Mouse (Mus musculus) G1E-ER4 (cell line): Measurements from ENCODE around the gene Tsks. TPM values are rescaled to one million over a fixed set of nuclear protein-coding genes. Genes with fewer than 3 reads are reported as not detected.

Experiments used
- GATA1 ChIP-seq: IDR thresholded peaks from one replicate; pipeline ENCODE4 v1.8.0; 2012; ENCODE audit warnings: low read length, inconsistent platforms
- polyA plus RNA-seq: library from polyadenylated mRNA; stranded (reverse); fragments of >175 nt; gene quantifications from 2 replicates; pipeline ENCODE4 v1.2.3, GENCODE M21; 2012

Tsks gene
- polyA plus RNA-seq, 1 experiment, result 0.16 TPM

DNA sequence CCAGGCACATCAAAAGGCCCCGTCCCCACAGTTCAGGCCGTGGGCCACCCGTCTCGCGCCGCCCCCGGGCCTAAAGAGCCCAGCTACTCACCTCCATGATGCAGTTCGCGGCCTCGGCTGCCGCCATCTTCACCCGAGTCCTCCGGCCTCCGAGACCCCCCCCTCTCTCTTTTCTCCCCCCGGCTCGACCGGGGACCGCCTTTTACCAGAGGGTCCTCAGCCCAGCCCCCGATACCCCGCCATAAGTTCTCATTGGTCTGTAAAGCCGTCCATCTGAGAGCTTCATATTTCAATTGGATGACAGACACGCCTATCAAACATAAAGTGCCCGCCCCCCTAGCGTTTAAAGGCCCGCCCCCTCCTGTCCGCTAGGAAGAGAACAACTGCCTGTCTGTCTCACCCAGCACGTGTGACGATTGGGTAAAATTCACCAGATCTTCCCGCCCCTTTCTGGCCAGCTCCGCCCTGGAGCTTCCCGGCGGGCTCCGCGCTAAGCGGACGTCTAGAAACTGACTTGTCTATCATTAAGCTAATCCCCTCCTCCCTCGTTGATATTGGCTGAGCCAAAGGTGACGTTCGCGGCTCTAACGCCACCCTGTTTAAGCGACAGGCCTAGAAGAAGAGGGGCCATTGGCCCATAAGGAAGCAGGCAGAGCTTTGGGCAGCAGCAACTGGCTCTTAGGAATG, 43.3 kb downstream of the Tsks start, which contains the start of gene Prmt1:
Gene Prmt1, minus strand, starts transcription at position 377 of the 687 bp plus-strand sequence.
- TF ChIP-seq GATA1, result no peak

DNA sequence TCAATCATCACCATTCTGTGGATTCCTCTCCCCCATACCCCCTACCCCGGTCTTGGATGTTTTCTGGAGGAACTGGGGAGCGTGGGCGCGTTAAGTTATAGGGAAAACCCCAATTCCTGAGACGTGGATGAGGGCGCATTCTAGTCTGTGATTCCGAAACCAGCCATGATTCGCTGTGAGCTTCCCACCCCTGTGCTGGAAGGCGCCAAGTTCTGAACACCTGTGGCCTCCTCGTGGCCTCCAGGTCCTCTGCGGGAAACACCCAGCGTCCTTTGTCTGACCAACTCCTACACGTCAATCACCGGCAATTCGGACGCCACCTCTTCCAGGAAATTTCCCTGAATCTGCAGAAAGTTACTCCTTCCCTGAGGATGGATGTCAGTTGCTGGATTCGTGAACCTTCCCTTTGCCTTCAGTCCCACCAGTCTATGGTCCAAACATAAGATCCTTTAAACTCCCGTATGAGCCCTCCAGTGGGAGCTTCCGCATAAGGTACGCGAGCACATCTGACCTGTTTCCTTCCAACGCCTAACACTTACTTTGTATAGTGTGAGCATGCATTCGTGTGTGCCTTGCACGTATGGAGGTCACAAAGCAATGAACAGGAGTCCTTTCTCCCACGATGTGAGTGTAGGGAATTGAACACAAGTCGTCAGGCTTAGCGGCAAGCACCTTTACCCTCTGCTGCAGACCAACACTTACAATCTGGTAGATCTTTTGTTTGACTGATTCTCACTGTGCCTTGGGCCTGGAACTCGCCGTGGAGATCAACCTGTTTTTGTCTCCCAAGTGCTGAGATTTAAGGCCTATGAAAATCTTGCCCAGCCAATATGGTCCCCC, 44.1 kb downstream of the Tsks start:
- TF ChIP-seq GATA1, result no peak

DNA sequence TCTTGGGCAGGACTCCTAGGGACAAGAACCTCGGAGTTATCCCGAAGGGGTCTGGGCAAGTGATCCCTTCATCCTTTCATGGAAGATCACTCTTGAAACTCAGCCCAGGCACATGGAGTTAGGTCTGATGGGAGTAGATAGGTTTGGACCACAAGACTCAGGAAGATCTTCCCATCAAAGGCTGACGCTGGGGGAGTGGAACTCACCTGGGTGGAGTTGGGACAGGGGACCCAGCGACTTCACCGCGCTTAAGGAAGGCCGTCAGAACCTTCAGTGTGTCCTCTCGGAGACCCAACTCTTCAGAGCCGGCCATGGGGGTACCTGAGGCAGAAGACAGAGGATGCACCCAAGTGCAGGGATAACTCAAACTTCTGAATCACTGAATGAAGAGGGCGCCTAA, 53.7 kb downstream of the Tsks start:
- no peak for TF ChIP-seq GATA1

DNA sequence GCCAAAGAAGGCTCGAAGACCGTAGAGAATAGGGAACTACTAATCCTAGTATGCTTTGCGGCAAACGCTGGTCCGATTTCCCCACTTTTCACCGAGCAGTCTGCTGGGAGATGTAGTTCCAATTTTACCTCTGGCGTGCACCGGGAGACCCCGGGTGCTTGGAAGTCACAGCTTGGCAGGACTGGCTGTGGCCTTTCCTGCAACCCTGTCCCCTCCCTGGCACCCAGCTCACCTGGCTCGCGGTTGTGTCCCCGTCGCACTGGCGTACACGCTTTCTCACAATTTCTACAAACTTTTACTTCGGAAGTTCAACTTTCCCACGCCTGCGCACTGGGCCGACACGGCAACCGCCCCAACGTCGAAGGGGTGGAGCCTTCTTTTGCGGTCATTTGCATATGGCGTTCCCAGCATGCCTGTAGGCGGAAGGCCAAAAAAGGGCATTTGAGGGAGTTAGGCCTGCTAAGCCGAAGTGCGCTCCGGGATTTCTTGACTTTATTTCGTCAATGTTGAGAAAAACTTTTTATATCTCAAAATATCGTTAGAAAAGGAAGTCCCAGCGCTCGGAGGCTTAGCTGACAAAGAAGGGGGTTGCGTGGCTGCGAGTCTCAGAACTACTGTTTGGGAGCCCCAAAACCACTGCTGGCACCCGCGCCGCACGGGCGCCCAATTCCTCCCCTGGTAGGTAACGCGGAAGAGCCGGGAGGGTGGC, 54.4 kb downstream of the Tsks start, which contains the start of gene Irf3:
Gene Irf3, plus strand, starts transcription at position 418 of the 709 bp plus-strand sequence.
- no peak for TF ChIP-seq GATA1

DNA sequence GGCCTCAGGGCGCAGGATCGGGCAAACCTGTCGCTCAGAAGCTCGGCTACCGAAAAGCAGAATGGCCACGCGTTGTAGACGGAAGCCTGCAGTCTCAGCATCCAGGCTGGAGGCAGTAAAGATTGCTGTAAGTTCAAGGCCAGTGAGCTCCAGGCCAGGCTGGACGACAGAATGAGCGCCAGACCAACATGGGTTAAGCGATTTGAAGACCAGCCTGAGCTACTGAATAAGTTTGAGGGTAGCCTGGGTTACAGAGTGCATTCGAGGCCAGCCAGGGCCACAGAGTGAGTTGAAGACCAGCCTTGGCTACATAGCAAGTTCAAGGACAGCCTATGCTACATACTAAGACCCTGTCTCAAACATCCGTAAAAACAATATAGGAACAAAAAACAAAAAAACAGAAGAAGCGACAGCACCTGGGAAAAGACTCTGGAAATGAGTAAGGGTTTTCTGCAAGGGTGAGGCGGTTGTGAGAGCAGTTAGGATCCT, 55.0 kb downstream of the Tsks start:
- no peak for TF ChIP-seq GATA1

DNA sequence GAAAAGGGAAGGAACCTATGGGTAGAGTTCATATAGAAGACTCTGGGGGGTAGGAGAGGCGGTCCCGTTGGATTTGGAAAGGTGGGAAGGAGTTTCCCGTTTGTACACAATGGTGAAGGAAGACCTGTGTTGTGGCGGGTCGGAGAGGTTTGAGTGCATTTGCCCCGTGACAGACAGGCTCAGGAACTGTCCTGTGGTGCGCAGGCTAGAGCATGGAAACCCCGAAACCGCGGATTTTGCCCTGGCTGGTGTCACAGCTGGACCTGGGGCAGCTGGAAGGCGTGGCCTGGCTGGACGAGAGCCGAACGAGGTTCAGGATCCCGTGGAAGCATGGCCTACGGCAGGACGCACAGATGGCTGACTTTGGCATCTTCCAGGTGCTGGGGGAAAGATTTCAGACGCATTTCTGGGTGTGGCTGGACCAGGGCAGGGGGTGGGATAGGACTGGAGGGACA, 55.5 kb downstream of the Tsks start, which contains the start of gene Bcl2l12:
Gene Bcl2l12, minus strand, starts transcription at position 212 of the 455 bp plus-strand sequence.
- TF ChIP-seq GATA1, result no peak

DNA sequence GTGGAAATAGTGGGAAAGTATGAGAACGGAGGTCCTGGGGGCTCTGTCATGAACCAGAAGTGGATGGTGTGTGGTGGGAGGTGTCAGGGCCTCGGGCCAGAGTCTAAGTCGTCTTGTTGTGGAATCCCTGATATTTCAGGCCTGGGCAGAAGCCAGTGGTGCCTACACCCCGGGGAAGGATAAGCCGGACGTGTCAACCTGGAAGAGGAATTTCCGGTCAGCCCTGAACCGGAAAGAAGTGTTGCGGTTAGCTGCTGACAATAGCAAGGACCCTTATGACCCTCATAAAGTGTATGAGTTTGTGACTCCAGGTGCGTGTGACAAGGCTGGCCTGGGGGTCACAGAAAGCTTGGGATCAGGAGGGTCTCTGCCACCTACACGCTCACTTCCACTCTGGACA, 56.7 kb downstream of the Tsks start:
- no peak for TF ChIP-seq GATA1

DNA sequence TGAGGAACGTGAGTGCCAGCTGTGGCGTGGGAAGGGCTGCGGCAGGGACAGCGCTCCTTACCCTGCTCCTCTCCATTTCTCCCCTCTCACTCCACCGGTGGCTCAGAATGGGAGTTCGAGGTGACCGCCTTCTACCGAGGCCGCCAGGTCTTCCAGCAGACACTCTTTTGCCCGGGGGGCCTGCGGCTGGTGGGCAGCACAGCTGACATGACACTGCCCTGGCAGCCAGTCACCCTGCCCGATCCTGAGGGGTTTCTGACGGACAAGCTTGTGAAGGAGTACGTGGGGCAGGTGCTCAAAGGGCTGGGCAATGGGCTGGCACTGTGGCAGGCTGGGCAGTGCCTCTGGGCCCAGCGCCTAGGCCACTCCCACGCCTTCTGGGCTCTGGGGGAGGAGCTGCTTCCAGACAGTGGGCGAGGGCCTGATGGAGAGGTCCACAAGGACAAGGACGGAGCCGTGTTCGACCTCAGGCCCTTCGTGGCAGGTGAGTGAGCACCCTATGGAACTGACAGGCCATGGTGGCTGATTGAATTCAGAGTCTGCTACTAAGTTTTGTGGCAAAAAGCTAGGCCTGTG, 57.6 kb downstream of the Tsks start:
- TF ChIP-seq GATA1, result no peak

DNA sequence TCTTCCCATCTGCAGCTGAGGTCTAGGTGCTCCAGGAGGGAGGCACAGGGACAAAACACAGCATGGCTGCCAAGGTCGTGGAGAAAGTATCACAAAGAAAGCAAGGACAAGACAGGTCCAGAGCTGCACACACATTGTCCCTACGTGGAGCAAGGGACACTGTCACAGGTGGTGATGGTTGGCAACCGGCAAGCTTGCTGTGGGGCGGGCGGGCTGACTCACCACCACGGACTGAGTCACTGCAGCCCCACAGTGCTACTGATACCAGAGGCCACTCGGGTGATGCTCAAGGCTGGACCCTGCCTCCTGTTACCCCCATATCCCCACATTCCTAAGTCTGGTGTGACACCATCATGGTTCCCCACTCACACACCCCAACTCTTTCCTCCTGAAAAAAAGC, 59.4 kb downstream of the Tsks start:
- TF ChIP-seq GATA1, result no peak

DNA sequence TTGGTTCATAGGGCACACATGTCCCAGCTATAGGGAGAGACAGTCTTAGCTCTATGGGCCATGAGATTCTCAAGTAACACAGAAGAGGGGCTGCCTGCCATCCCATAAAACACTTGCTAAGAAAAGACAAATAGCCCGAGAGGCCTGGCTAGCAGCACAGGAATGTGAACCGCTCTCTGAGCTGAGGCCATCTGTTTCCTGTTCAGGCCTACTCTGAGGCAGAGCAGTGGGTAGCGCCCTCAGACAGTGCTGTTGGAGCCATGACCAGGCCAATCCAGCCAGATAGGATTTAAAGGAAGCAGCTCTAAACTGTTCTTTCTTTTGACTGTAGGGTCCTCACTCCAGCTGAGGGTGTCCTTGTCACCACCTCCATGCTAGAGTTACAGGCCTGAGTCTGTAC, 61.5 kb downstream of the Tsks start:
- TF ChIP-seq GATA1, result no peak

DNA sequence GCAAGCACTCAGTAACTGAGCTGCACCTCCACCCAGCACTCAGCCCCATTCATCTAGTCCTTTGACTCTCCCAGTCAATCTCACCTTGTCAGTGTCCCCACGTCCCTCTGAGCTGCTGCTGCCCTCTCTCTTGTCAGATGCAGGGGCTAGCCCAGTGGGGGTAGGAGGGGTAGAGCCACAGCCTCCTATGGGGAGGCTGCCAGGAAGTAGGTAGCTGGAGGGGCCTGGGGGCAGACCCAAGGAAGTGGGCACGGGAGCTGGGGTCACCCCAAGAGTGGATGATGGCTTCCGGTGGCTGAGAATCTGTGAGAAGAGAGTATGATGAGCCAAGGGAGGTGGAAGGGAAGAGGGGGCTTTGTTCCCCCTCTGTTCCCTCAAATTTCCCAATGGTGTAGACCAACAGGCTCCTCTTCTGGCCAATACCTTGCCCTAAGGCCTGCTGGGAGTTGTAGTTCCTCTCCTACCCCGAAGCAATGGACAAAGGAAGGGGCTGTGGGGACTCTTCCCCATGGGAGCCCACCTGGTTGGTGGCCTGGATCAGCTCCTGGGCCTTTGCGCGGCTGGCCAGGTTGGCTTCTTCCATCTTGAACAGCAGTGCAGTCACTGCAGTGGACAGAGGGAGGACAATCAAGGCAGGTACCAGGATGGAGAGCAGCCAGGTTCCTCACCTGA, 62.5 kb downstream of the Tsks start:
- TF ChIP-seq GATA1, result no peak

DNA sequence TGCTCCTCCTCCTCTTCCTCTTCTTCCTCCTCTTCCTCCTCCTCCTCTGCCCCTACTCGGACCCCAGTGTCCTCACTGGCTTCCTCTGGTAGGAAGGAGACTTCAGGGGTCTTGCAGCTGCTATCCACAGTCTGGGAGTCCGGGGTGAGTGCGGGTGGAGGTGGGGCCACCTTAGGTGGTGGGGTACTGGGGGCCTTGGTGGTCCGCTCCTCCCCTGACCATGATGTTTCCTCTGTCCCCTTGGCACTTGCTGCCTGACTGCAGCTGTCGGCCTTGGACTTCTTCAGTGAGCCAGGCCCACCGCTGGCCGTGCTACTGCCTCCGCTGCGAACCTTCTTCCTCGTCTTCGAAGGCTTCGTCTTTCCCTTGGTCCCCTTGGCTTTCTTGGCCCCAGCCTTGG, 63.5 kb downstream of the Tsks start:
- TF ChIP-seq GATA1, result no peak

DNA sequence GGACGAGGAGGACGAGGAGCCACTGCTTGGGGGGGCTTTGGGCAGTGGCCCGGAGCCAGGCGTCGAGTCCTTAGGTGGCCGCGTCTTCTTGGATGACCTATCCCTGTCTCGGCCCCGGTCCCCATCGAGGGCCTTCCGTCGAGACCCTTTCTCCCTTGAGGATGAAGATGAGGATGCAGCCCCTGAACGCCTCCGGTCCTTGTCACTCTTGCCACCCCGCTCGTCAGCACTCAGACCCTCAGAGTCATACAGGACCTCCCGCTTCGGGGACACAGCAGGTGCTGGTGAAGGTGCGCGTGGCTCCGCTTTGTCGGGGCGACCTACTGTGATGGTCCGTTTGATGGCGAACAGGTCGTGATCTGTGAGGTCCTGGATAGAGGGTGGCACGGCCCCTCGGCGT, 64.1 kb downstream of the Tsks start:
- TF ChIP-seq GATA1, result no peak

Other genes with a start within 250 kb of the Tsks start
- not detected in 2 replicates for gene Izumo2, start 234.5 kb upstream of the Tsks start, polyA plus RNA-seq
- gene Vrk3, start 194.8 kb upstream of the Tsks start, polyA plus RNA-seq, result 98.8 and 104 TPM in 2 replicates
- gene Zfp473, start 192.2 kb upstream of the Tsks start, polyA plus RNA-seq, result 0.11 and 0.17 TPM in 2 replicates
- 89.3 and 290 TPM in 2 replicates for gene Nup62, start 127.1 kb upstream of the Tsks start, polyA plus RNA-seq
- 1.4 TPM in 2 replicates for gene Il4i1, start 126.8 kb upstream of the Tsks start, polyA plus RNA-seq
- 545 and 546 TPM in 2 replicates for gene Atf5, start 126.5 kb upstream of the Tsks start, polyA plus RNA-seq
- 873 and 930 TPM in 2 replicates for gene Akt1s1, start 94.2 kb upstream of the Tsks start, polyA plus RNA-seq
- 87.2 and 126 TPM in 2 replicates for gene Tbc1d17, start 94.1 kb upstream of the Tsks start, polyA plus RNA-seq
- 55.8 and 74.5 TPM in 2 replicates for gene Pnkp, start 86.1 kb upstream of the Tsks start, polyA plus RNA-seq
- gene Ptov1, start 73.4 kb upstream of the Tsks start, polyA plus RNA-seq, result 256 and 306 TPM in 2 replicates
- 568 and 719 TPM in 2 replicates for gene Med25, start 50.5 kb upstream of the Tsks start, polyA plus RNA-seq
- gene Fuz, start 47.1 kb upstream of the Tsks start, polyA plus RNA-seq, result 67.3 and 78.5 TPM in 2 replicates
- 254 and 278 TPM in 2 replicates for gene Ap2a1, start 13.7 kb upstream of the Tsks start, polyA plus RNA-seq
- gene Cpt1c, start 31.6 kb downstream of the Tsks start, polyA plus RNA-seq, result 1.2 and 1.9 TPM in 2 replicates
- gene Prmt1, start 43.4 kb downstream of the Tsks start, polyA plus RNA-seq, result 142 and 234 TPM in 2 replicates
- 110 and 153 TPM in 2 replicates for gene Irf3, start 54.4 kb downstream of the Tsks start, polyA plus RNA-seq
- gene Bcl2l12, start 55.5 kb downstream of the Tsks start, polyA plus RNA-seq, result 195 and 211 TPM in 2 replicates
- gene Scaf1, start 73.2 kb downstream of the Tsks start, polyA plus RNA-seq, result 347 and 406 TPM in 2 replicates
- 7.8 and 9.1 TPM in 2 replicates for gene Rras, start 74.8 kb downstream of the Tsks start, polyA plus RNA-seq
- 123 and 149 TPM in 2 replicates for gene Prr12, start 109.7 kb downstream of the Tsks start, polyA plus RNA-seq
- gene Nosip, start 119.2 kb downstream of the Tsks start, polyA plus RNA-seq, result 160 and 205 TPM in 2 replicates
- 28.0 and 34.7 TPM in 2 replicates for gene Prrg2, start 119.5 kb downstream of the Tsks start, polyA plus RNA-seq
- gene Rcn3, start 149.0 kb downstream of the Tsks start, polyA plus RNA-seq, result 1.2 and 1.8 TPM in 2 replicates
- 0.04 TPM in 1 of 2 replicates, not detected in the other for gene Fcgrt, start 160.6 kb downstream of the Tsks start, polyA plus RNA-seq
- gene Rps11, start 181.2 kb downstream of the Tsks start, polyA plus RNA-seq, result 236 and 428 TPM in 2 replicates
- gene Rpl13a, start 185.6 kb downstream of the Tsks start, polyA plus RNA-seq, result 9,046 and 9,149 TPM in 2 replicates
- gene Gm45713, start 193.0 kb downstream of the Tsks start, polyA plus RNA-seq, result 1.5 and 3.9 TPM in 2 replicates
- gene Flt3l, start 193.2 kb downstream of the Tsks start, polyA plus RNA-seq, result 47.6 and 56.0 TPM in 2 replicates
- 93.6 and 96.2 TPM in 2 replicates for gene Pih1d1, start 211.1 kb downstream of the Tsks start, polyA plus RNA-seq
- gene Aldh16a1, start 211.4 kb downstream of the Tsks start, polyA plus RNA-seq, result 150 and 154 TPM in 2 replicates
- gene Slc17a7, start 220.7 kb downstream of the Tsks start, polyA plus RNA-seq, result 0.06 and 0.09 TPM in 2 replicates
- not detected in 2 replicates for gene Gfy, start 236.4 kb downstream of the Tsks start, polyA plus RNA-seq
- not detected in 2 replicates for gene Pth2, start 237.8 kb downstream of the Tsks start, polyA plus RNA-seq